Mouse (Mus musculus) layer of hippocampus, postnatal 36 days (tissue): Measurements from ENCODE around the gene C730034F03Rik. TPM values are rescaled to one million over a fixed set of nuclear protein-coding genes. Genes with fewer than 3 reads are reported as not detected.
"Not testable (repeated sequence)": the region's sequence is repeated elsewhere in the genome, so short reads cannot be mapped to it uniquely, and the experiment has no call there.

ENCODE experiments used
- DNase-seq, 2 experiments: peaks; one replicate each; pipeline ENCODE4 v3.0.0; 2022
- total RNA-seq, 2 experiments: library from RNA; stranded (reverse); gene quantifications; 2 replicates each; pipeline ENCODE4 v1.2.3; 2021

C730034F03Rik gene
- 1 to 10 TPM; 2.6 to 3.1 TPM for total RNA-seq

DNA sequence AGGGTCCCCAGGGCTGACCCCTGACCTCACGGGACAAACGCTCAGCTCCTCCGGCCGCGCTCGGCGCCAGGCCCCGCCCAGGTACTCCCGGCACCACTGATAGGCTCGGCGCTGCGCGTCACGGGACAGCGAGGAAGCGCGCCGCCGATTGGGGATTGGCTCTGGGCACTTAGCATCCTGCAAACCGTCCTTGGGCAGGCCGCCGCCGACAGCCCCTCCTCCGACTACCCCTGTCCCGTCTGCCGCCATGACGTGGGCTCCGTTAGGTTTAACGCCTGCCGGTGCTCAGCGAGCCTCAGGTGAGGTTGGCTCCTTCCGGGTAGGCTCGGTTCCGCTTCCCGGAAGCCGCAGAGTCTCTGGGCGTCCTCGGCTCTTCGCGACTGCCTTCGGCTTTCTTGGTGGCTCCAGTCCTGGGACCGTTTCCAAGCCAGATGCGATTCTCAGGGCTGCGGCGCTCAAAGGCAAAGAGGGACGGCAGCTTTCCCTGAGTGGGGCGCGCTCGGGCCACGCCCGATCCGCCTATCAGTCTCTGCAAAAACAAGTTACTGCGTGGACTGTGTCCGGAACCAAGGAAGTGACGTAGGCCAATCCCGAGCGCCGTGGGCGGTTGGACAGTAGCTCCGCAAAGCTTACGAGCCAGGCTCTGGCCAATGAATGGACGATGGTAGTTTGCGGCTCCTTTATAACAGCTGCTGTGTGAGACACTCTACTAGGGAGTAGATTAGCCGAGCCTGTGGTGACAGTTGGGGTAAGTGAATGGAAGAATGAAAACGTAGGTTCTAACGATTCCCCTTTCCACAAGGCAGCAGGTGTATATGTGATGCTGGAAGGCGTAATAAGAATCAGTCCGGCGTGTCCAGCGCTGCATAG, at the start of gene C730034F03Rik, which contains the start of the genes Gm44502 and Chkb:
TSS of gene C730034F03Rik (plus strand) at position 238 of the 870 bp plus-strand sequence.
TSS of gene Gm44502 (minus strand) at position 345 of the 870 bp plus-strand sequence.
TSS of gene Chkb (minus strand) at position 557 of the 870 bp plus-strand sequence.
- DNase-seq, result peak; percentile 90 to 92

DNA sequence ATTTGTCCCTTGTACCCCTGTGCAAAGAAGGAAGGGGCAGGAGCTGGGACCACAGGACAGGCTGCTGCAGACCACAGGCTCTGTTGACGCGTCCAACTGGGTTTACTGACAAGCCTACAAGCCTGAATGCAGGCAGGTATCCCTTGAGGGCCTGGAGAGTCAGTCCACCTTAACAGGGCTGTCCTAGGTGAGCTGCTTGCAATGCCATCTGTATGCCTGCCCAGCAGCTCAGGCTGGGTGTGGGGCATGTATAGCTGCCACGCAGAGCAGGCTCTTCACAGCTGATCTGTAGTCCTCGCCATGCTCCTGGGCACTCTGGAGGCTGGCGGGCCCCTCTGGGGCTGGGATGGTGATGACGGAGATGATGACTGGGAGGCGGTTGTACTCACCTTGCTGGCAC, 44.8 kb upstream of the C730034F03Rik start, which contains the start of gene Klhdc7b:
TSS of gene Klhdc7b (plus strand) at position 301 of the 400 bp plus-strand sequence.
- DNase-seq, result no peak

DNA sequence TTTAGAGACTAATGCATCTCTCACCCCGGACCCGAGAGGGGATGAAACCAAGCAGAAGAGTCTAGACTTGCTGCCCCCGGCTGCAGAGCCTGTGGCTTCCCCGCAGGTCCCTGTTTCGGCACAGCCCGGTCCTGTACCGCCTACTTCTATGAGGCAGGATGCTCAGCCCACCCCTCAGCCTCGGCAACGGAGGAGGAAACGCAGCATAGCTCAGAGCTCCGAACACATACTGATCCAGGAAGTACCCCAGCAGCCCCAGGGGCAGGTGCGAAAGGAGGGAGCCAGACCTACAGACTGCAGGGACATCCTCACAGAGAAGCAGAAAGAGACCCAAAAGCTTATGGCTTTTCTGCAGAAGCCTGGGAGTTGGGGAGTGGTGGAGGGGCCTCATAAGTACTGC, 42.3 kb upstream of the C730034F03Rik start:
- DNase-seq, result no peak

DNA sequence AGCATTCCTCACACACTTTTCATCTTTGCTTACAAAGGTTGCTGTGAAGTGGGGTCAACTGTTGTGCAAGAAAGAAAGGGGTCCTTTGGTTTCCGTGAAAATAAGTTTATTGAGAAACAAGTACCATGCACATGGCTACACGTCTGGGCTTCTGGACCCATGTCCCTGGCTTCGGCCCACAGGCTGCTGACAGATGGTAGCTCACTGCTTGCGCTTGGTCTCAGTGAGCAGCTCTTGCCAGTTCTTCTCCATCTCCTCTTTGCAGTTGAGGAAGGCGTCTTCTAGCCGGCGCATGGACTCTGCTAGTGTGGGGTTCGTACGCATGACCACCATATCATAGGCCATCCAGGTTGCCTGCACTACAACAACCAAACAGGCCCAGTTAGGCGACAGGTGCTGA, 39.3 kb upstream of the C730034F03Rik start:
- DNase-seq, result no peak

DNA sequence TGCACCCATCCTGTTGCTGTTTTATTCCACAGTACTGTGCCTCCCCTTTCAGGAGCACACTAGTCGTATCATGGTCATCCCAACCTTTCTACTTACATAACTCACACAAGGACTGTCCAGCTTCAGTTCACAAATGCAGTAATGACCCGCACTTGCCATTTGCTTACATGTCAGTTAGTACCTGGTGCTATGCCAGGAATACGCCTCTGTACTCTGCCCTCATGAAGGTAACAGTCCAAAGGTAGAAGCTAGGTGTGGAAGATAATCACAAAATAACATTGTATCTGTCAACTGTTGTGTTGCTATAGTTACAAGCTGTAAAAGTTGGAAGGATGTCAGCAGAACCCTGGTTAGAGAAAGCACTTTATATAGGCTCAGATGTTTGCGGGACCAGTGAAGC, 32.5 kb upstream of the C730034F03Rik start:
- no peak for DNase-seq

DNA sequence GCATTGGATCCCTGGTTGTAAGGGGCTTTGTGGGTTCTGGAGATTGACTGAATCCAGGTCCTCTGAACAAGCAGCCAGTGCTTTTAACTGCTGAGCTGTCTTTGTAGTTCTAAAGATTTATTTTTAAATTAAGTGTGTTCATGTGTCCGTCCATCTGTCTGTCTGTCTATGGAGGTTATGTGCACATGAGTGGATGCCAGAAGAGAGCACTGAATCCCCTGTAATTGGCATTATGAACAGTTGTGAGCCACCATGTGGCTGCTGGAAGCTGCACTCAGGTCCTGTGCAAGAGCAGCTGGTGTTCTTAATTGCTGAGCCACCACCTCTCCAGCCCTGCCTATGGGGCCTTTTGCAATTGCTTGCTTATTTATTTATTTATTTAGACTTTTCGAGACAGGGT, 31.2 kb upstream of the C730034F03Rik start:
- DNase-seq, result no peak

DNA sequence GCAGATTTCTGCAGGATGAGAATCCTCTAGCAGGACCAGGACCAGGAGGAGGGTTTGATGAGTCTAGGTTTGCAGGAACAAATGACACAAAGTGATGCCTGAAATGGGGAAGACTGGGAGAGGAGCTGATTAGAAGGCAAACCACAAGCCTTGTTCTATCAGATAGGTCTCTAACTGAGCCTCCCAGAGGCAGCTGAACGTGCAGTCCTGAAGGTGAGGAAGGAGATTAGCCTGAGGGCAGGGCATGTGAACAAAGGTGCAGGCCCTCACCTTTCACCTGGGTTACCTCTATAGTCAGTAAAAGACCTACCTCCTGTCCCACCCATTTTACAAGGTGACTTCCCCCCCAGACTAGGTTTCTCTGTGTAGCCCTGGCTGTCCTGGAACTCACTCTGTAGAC, 29.7 kb upstream of the C730034F03Rik start:
- DNase-seq, result no peak

DNA sequence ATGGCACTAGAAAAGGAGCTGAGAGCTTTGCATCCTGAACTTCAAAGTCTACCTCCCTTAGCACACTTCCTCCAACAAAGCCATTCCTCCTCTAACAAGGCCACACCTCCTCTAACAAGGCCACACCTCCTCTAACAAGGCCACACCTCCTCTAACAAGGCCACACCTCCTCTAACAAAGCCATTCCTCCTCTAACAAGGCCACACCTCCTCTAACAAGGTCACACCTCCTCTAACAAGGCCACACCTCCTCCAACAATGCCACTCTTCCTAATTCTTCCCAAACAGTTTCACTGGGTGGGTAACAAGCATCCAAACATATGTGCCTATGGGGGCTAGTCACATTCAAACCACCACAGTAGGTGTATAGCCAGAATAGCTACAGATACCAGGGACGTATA, 26.9 kb upstream of the C730034F03Rik start:
- no peak for DNase-seq

DNA sequence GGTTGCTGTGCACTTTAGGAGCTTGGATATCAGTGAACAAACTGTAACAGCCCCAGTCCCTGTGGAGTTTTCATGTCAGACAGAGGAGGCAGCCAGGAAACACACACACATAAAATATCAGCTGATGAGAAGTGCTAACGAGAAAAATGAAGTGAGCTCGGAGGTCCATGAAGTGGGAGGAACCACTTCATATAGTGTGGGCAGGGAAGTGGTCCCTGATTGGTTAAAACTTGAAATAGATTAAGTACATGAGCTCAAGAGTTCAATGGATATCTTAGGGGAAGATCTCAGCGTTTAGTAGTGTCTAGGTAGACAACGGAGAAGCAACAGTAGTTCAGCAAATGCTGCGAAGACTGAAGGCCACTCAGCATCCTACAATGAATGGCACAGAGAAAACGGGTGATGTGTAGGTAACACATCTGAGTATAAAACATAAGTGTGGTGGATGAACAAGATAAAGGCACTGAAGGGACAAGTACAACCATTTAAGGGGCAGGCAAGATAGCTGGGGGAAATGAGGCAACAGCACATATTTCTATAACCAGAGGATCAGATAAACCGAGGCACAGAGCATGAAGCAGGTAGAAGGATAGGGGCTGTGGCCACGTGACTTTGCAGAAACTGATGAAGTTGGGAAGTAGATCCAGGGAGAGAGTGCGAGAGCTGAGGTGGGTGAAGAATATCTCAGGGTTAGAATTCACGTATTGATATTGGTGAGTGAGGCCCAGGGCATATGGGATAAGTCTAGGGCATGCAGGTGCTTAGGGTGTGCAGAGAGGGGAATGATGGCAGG, 24.4 kb upstream of the C730034F03Rik start:
- no peak for DNase-seq

DNA sequence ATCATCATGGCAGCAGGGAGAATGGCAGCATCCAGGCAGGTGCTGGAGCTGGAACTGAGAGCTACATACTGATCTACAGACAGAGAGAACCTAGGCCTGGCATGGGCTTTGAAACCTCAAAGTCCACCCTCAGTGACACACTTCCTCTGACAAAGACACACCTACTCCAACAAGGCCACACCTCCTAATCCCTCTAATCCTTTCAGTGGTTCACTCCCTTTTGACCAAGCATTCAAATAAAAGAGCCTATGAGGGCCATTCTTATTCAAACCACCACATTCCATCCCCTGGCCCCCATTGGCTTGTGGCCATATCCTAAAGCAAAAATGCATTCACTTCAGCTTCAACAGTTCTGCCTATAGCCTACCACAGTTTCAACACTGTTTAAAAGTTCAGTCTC, 22.7 kb upstream of the C730034F03Rik start:
- no peak for DNase-seq

DNA sequence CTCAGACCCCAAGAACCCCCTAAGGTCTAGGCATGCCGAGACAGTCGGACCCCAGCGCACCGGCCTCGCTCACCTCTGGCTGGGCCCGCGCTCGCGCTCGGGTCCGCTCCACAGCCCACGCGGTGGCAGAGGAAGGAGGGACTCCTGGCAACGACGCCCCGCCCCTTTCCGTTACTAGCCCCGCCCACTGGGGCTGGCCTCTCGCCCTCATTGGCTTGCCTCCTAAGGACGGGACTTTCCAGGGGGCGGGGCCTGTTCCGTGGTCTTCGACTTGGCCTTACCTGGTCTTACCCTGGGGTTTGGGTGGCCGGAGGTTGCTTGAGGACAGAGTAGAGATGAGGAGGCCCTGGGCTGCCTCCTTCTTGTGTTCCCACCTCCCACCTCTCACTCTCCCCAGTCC, 19.3 kb upstream of the C730034F03Rik start, which contains the start of gene Syce3:
TSS of gene Syce3 (minus strand) at position 386 of the 400 bp plus-strand sequence.
- no peak for DNase-seq

DNA sequence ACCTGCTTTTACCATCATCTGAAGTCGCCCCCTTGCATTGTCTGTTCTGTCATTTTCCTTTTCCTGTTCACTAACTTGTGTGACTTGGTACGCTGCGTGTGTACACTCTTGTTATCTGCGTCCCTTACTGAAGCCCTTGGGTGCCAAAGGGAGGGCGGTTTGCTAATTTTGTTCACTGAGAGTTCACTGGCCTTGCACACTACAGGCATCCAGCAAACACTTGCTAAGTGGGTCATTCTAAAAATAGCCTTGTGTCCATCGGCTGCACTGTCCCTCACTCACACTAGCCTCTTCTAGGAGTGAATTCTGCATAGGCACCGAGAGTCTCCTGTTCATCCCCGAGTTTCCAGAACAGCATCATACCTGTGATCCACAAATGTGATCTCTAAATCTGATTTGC, 14.1 kb upstream of the C730034F03Rik start:
- no peak for DNase-seq

DNA sequence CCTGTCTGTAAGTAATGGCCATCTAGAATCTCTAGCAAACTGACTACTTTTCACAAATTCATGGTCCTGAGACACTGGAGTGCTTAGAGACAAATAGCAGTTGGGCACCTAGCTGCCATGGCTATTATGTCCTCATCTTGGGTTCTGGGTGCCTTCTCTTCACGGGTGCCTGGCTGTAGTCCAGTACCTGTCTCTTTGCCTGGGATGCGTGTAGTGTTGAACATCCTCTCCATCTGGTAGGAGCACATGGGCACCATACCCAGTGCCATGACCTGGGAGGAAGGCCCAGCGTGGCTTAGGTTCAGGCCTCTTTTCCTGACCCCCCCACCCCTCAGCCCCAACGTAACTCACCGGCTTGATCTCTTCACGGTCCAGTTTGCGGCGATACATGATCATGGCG, 7.5 kb upstream of the C730034F03Rik start:
- no peak for DNase-seq

DNA sequence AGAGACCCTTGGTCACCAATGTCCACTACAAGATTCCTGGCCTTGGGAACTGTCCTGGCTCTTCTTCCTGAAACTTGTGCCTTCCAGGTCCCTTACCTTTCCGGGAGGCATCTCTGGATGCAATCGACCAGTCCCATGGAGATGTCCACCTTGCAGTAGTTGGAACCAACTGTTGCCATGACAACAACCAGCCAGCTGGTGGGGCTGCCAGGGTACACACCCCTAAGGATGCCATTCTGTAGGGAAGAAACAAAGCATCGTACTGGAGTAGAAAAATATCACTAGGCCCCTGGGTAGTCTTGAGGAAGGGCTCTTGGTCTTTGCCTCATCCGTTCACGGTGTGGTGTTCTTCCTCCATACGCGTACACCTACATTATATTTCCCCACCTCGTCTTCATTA, 4.8 kb upstream of the C730034F03Rik start:
- DNase-seq, result no peak

DNA sequence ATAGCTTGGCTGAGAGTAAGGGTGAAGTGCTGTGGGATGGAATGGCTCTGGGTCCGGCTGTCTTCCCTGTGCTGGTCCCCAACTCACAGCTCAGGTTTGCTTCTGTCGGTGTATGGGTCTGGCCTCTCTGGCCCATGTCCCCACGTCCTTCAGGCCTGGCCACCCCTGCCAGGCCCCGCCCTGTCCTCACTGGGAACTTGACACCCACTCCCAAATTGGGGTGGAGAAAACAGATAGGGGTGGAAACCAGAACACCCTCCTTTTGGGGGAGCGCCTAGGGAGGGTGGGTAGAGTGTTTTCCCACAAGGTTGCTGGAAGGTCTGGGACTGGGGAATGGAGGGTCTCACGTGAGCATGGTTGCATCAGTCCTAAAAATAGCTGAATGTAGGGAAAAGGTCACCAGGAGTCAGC, 3.7 kb upstream of the C730034F03Rik start, which contains the start of gene Cpt1b:
TSS of gene Cpt1b (minus strand) at position 153 of the 411 bp plus-strand sequence.
- no peak for DNase-seq

DNA sequence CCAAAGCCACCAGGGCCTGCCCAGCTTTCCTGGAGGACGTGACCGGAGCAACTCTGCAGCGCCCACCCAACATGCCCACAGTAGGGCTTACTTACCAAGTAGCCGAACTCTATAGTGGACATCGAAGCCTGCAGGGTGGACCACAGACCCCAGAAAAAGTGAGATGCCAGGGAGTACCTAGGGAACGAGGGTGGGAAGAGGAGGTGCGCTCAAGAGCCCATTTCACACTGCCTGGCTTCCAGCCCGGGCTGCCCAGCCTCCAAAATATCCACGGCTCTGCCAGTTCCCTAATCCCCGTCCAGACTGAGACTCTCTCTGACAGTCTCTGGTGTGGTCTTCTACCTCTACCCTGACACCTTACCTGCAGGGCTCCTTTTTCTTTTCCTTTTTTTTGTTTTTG, 2.7 kb upstream of the C730034F03Rik start:
- no peak for DNase-seq

DNA sequence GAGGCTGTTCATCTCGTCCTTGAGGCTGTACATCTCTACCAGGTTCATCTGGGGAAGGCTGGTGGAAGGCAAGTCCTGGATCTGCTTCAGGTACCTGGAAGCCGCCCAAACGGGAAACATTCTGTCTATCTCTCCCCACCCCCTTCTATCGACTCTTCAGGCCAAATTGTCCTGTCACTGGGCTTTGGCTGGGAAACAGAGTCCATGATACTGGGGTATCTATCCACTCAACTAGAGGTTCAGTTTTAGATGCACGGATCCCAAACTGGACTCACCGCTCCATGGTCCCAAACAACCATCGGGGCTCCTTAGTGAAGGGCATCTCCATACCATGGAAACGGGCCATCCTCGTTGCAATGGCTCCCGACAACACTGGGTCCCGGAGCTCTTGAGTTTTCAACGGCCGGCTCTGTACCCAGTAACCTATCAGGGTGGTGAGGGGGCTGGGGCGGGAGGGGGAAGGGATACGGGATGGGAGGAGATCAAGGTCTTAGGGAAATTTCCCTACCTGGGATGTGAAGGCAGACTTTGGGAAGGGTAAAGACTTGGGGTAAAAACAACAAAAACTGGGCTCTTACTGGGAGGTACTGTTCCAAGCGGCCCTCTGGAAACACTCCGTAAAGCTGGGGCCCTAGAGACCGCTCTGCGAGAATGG, 1.1 kb upstream of the C730034F03Rik start:
- DNase-seq, result no peak

DNA sequence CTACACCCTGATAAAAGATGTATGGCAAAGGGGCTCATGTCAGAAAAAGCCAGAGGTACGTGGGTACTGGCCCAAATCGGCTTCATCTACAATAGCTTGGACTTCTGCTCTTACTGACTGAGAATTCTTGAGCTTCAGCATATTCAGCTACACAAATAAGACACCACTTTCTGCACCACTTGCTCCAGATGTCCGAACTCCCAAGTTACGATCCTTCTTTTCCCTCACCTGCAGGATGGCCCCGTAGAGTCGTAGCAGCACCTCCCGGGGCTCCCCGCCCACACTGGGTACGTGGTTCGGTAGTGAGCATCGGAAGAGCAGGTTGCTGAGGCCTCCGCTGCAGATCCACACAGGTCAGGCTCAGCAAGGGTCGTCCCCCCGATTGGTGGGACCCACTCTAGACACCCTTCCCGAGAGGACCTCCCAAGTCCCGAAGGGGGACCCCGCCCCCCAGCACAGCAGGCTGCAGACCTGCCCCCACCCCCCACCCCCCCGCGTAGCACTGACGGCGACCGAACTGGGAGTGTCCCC, 503 bp upstream of the C730034F03Rik start:
- DNase-seq, result no peak

DNA sequence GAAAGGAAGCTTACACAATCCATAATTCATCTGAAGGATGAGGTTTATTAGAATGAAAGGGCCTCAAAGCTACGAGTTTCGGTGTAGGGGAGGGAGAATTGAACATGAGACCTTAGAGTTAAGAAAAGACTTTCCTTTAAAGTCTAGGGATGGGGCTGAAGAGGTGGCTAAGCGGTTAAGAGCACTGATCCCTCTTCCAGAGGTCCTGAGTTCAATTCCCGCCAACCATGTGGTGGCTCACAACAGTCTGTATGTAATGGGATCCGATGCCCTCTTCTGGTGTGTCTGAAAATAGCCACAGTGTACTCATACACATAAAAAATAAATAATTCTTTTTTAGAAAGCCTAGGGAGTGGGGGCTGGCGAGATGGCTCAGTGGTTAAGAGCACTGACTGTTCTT, 952 bp downstream of the C730034F03Rik start:
- no peak for DNase-seq

DNA sequence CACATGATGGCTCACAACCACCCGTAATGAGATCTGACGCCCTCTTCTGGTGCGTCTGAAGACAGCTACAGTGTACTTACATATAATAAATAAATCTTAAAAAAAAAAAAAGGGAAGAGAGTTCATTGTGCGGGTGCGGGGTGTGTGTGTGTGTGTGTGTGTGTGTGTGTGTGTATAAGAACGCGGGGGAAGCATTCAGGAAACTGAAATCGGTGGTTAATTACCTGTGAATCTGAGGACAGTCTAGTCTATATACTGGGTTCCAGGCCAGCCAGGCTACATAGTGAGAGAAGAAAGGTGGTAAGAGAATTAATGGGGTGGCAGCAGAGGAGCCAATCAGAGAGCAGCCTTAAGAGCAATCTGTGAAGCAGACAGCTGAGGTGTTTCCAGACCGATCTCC, 1.4 kb downstream of the C730034F03Rik start:
- DNase-seq, result not testable (repeated sequence)

DNA sequence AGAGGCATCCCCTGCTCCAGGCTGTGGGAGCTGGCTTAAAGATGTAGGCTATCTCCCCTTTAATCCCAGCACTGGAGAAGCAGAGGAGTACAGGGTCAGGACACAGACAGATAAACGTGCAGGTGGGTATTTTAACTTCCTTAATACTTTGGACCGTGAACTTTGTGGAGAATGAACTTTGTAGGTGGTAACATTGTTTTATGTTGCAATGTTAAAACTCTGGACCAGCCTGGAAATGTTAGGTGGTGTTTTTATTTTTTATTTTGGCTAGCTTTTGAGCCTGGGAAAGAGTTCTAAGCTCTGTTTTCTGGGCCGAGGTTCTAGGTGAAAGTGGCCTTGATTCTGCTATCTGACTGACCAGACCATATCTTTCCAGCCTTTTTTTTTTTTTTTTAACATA, 1.9 kb downstream of the C730034F03Rik start:
- no peak for DNase-seq

DNA sequence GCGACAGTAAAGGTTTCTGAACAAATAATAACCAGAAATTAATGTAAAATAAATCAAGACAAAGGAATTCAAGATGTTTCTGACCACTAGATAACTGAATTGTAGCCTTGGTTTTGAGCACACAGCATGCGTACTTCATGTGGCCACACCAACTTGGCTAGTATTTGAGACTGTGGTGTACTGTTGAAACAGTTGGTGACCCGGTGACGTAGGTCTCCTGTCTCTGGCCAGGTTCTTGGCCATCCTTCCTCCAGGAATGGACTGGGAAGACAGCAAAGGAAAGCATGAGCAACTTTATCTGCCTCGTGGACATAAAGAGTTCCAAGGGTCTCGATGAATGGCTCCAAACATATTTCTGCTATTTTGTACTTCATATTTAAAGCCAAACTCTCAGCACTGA, 2.4 kb downstream of the C730034F03Rik start:
- no peak for DNase-seq
